Mouse (Mus musculus): Measurements from ENCODE around the gene Eef2.
"Not testable (repeated sequence)": the region's sequence is repeated elsewhere in the genome, so short reads cannot be mapped to it uniquely, and the experiment has no call there.

Gene Eef2

GRCm38 (mm10) chr10:81146296-81146695, 30.1 kb upstream of the Eef2 start:
- DNase-seq (ENCODE audit: low spot score), result no peak

DNA sequence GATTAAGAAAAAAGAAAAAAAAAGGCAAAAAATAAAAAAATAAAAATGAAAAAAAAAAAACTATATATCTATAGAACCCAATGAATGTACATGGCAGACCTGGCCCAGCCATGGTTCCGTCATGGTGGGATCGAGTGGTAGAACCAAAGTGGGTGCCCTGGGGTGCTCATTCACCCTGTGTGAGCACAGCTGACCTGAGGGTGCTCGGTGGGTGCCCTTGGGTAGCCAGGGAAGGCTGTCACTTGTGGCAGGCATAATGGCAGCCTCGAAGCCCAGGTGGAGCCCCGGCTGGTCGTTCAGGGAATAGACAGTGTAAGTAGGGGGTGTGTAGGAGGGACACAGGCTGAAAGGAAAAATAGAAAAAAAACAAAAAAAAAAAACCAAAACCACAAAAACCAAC, 25.2 kb upstream of the Eef2 start:
- no peak for DNase-seq (ENCODE audit: low spot score)

DNA sequence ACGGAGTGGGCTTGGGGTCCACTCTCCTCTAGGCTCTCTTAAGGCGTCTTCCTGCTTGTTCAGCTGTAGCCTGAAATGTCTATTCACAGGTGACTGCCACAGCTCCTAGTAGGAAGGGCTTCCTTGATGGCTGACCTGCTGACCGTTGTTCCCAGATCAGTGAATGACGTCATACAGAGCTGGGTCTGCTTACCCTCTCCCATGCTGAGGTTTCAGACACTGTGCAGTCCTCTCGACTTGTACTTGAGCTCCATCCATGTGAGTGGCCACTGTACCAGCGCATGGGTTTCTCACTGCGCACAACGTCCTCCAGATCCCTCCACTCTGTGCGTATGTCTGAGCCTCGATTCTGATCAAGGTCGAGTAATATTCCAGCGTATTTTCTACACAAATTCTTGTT, 23.8 kb upstream of the Eef2 start:
- DNase-seq (ENCODE audit: low spot score), result peak; percentile 54

DNA sequence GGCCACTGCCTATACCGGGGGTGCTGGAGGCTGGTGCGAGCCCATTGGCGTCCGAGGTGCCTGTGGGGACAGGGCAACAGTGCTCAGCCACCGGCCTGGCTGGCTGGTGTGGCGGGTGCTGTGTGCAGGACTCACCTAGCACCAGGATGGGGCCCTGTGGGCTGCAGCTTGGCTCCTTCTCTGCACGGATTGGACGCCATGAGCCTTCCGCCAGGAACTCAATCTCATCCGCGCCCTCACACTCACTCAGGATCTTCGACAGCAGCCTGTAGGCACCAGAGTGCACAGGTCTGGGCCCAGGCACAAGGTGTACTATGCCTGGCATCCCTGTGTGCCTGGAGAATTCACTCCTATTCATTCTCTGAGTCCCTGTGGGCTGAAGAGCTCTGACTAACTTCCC, 22.1 kb upstream of the Eef2 start:
- DNase-seq (ENCODE audit: low spot score), result no peak

- DNase-seq (ENCODE audit: low spot score), result no peak
Observed at GRCm38 (mm10) chr10:81154736-81155135, 21.7 kb upstream of the Eef2 start.

- DNase-seq (ENCODE audit: low spot score), result no peak
Observed at GRCm38 (mm10) chr10:81161602-81162317, 14.7 kb upstream of the Eef2 start.

DNA sequence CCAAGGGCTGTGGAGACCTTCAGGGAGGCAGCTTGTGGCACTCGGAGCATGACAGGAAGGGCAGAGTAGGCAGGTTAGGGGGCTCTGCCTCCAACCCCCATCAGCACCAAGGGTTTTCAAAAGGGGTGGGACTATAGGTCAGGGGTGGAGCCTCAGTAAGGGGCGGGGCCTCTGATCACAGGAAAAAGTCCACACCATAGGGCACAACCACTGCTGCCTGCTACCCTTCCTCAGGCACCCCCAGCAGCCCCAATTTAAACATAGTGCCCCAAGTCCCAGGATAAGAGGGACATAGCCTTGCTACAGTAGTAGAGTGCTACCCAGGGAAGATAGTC, 14.1 kb upstream of the Eef2 start:
- DNase-seq (ENCODE audit: low spot score), result no peak

GRCm38 (mm10) chr10:81165118-81165517, 11.3 kb upstream of the Eef2 start:
- DNase-seq (ENCODE audit: low spot score), result no peak

DNA sequence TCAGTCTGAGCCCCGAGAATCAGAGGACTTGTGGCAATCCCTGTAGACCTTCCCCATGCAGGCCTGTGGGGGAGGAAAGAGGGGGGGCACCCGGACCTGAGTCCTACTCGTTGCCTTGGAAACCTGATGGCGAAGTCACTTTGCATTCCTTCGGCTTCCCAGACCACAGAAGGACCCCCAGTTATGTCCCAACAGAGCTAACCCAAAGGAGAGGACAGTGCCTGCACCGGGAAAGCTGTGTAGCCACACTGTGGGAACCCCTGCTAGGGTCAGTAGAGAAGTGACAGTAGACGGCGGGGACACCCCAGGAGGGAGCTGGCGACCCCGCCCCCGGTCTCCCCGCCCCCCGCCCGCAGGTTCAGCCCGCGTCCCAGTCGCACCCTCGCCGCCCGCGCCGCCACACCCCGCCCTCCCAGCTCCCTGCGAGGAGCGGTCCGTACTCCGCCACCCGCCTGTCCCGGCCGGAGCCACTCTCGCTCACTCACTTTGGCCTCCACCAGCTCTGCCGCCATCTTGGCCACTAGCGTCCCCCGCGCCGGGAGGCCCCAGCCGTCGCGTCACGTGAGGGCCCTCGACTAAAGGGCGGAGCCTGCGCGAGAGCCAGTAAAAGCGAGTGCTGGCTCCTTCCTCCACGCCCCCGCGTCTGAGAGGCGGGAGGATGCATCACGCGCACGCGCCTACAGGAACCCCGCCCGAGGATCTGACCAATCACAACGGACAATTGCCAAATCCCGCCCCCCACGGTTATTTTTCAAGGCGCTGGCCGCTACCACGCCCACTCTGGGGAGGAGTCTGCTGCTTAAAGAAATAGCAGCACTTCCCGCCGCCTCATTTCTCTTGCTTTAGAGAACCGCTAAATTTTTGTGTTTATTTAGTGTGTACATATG, 9.0 kb upstream of the Eef2 start, which contains the start of gene Pias4:
Pias4 (minus strand) TSS at position 724 of the 887 bp plus-strand sequence.
- DNase-seq (ENCODE audit: low spot score), result peak; percentile 99

DNA sequence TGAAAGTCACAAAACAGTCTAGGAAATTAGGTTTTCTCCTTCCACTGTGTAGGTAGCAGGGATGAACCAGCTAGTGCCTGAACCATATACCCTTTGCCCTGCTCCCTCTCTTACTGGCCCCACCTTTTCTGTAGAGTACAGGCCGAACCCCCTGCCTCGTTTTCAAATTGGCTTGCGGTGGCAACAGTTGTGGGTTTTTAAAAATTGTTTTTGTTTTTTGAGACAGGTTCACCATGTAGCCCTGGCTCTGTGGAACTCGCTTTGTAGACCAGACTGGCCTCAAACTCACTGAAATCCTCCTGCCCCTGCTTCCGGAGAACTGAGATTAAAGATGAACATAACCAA, 8.4 kb upstream of the Eef2 start:
- no peak for DNase-seq (ENCODE audit: low spot score)

DNA sequence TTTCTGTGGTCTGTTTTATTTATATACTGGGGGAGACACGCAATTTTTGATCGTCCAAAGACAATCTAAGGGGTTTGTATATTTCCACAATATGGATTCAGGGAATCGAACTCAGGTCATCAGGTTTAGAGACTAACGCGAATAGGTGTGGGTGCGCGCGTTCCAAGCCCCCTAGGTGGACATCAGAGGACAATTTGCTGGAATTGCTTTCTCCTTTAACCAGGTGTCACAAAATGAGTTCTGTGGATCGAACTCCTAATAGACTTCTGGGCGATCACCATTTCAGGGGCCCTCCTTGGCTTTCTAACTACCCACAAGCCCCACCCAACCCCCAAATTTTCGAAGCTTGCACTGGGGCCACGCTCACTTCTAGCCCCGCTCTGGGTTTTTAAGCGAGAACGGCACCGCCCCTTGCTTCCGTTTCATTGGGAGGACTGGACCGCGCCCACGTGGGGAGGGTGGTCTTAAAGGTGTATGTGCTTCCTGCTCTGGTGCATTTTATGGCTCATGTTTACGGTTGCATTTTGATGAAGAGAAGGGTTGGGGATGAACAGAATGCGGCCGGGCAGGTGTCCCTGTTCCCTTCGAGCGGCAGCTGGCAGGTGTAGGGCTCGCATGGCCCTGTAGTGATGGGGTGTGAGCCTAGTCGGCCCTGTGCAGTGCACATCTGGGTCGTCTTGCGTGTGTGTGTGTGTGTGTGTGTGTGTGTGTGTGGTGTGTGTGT, 7.7 kb upstream of the Eef2 start:
- DNase-seq (ENCODE audit: low spot score), result peak; percentile 92

- not testable (repeated sequence) for DNase-seq (ENCODE audit: low spot score)
Observed at GRCm38 (mm10) chr10:81169411-81169900, 7.0 kb upstream of the Eef2 start.

GRCm38 (mm10) chr10:81173132-81173531, 3.3 kb upstream of the Eef2 start:
- DNase-seq (ENCODE audit: low spot score), result peak; percentile 93

DNA sequence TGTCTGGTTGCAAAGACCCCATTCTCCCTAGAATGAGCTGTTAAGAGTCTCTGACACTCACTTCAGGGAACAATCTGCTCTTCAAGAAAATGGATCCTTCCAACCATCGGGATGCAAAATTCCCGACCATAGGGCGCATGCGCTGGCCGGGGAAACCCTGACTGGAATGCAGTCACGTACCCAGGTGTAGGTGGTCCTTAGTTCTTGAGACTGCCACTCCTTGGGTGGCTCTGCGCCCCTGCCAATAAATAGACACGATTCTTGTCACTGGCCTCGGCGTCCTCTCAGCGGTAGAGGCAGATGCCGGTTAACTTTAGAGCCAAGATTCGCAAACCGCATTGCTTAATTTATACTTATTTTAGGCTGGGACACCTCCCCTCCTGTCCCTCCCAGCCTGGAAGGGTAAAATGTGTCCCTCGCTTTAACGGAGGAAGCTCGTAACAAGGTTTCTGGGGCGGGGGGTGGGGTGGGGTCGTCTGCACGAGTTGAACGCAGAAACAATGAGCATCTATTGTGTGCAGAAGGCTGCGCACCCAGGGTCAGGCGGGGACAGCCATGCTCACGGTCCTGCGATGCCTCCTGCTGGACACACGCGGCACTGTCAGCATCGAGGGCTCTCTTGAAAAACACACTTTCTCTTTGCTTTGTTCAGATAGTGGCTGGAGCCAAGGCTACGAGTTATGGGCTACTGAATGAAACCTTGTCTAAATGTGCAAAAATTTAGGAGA, 1.6 kb upstream of the Eef2 start:
- peak; percentile 98 for DNase-seq (ENCODE audit: low spot score)

GRCm38 (mm10) chr10:81175345-81175701, 1.1 kb upstream of the Eef2 start:
- DNase-seq (ENCODE audit: low spot score), result not testable (repeated sequence)

- no peak for DNase-seq (ENCODE audit: low spot score)
Observed at GRCm38 (mm10) chr10:81175936-81176465, 430 bp upstream of the Eef2 start.

- no peak for DNase-seq (ENCODE audit: low spot score)
Observed at GRCm38 (mm10) chr10:81177491-81177925, 1.1 kb downstream of the Eef2 start.

- no peak for DNase-seq (ENCODE audit: low spot score)
Observed at GRCm38 (mm10) chr10:81177958-81178712, 1.7 kb downstream of the Eef2 start.

DNA sequence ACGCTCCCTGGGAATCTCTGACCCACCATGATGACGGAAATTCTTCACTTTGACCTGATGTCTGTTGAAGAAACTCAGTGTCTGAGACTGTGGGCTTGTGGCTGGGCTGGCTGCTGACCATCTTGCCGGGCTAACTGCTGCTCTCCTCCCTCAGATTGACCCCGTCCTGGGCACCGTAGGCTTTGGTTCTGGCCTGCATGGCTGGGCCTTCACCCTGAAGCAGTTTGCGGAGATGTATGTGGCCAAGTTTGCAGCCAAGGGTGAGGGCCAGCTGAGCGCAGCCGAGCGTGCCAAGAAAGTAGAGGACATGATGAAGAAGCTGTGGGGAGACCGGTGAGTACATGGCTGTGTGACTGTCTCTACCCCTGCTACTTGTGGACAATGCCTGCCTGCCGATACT, 2.5 kb downstream of the Eef2 start:
- DNase-seq (ENCODE audit: low spot score), result no peak

DNA sequence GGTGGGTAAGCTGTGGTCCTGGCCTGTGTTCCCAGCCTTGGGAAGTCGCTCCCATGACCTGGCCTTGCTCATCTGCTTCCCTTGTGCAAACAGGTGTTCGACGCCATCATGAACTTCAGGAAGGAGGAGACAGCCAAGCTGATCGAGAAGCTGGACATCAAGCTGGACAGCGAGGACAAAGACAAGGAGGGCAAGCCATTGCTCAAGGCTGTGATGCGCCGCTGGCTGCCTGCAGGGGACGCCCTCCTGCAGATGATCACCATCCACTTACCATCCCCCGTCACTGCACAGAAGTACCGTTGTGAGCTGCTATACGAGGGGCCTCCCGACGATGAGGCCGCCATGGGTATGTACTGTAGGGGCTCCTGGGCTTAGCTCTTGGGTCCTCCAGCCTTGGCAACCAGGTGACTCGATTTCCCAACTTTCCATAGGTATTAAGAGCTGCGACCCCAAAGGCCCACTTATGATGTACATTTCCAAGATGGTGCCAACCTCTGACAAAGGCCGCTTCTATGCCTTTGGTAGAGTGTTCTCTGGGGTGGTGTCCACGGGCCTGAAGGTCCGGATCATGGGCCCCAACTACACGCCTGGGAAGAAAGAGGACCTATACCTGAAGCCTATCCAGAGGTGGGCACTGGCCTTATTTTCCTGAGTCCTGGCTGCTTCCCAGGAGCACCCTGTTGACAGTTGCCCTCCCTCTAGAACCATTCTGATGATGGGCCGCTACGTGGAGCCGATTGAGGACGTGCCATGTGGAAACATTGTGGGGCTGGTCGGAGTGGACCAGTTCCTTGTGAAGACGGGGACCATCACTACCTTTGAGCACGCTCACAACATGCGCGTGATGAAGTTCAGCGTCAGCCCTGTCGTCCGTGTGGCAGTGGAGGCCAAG, 3.3 kb downstream of the Eef2 start:
- no peak for DNase-seq (ENCODE audit: low spot score)
